Mouse (Mus musculus): ENCODE measurements around the gene Dok3.
A peak's percentile ranks its signal among the peaks of the same experiment; 100 is the strongest.

Gene Dok3

DNA sequence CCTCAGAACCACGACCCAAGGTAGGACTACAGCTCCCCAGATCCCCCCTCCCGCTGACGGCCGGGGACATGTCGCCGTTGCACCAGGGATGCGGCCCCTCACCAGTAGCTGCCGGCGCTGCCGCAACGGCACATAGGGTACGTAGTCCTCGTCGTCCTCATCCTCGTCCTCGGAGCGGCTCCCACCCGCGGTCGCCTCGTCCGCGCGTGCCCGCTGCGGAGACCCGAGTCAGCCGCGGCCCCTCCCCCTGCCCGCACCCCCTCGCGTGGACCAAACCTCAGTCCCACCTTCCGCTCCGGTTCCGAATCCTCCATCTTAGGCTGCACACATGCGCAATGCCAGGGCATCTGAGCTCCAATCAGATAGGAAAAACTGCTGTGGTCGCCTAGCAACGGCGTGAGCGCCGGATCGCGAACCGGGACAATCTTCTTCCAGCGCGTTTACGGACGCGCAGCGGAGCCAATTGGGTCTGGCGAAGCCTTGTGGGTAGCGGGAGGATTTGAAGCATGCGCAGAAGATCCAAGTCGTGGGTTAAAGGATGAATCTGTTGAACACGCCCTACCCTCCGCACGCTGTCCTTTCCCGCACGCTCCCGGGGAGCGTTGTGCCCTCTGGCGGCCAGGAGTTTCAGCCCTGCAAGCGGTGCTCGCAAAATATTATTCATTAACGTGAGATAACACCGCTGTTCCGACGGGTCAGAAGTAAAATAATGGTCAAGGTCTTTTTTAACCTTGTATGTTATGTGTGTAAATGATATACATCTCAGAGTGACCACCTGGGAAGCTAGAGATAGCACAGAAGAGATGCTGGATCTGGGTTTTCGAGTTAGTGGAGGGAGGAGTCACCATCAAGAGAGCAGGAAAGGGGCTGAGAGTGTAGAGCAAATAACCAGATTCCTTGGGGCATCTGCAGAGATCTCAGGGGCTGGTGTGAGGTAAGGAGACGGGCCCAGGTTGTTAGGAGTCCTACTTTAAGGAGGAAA, 7.4 kb upstream of the Dok3 start, which contains the start of gene Ddx41:
Gene Ddx41 (minus strand): TSS at position 465 of the 982 bp plus-strand sequence.
- DNase-seq, result peak; percentile 100

DNA sequence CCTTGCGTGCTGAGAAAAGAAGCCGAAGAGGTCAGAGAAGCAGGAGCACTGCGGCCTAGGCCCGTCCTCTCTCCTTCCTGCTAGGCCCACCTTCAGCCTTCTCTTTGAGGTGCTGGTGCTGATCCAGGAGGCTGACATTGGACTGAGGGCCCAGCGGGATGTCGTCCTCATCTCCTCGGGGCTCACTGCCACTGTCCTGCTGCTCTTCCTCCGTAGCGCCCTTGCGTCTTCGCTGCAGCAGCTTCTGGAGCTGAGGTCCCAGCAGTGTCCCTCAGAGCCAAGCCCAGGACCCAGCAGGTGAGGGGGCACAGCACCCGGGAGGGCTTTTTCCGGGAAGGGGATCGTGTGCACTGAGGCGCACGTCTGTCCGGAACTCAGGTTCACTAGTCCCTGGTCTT, 6.7 kb upstream of the Dok3 start:
- DNase-seq, result no peak

DNA sequence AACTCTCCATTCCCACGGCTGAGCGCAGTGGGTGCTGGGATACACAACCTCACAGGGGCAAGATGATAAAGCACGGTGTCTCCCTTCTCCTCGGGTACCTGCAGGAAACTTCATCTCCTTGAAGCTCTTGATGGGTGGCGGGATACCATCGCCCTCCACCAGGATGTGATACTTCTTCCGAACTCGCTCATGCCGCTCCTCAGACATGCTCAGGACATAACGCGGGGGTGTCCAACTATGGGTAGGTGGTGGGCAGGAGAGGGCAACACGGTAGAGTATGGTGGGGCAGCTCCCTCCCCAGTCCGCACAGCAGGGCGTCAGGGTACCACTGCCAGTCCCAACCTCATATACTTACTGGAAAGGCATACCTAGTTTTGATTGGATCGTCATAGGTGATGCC, 6.1 kb upstream of the Dok3 start:
- DNase-seq, result no peak

DNA sequence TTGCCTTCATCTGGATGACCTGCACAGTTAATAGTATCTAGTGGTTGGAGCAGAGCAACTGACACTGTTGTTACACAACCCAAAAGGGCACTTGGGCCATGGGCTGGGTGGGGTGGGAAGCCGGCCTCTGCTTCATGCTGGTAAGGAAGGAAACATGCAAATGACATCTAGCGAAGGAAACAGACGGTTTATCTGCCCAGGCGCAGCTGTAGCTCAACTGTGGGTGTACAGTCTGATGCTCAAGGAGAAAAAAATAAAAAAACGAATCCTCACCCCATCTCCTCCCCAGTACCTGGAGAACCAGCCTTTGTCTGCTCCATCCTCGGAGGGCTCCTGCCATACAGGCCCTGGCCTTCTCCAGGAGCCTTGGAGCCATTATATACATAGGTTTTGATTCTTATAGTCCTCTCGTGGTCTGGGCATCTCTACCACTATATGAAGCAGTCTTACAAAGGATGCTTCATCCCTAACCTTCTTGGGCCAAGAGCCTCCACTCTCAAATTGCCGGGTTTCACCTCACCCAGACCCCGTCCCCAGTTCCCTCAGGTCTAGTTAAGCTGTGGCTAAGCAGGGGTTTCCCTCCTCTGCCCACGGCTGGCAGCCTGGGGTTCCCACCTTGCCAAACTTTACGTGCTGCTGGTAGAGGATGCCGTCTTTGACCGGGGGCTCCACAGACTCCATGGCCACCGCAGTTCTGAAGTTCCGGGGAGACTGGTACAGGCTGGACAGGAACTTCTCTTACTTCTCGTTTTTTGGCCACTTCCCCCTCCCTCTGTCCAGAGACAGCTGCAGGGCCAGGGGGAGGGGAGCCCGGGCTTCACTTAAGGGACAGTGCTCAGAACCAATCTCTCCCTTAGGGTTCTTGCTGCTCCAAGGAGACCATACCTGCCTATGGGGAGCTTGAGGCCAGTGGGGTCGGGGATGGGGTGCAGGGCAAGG, 993 bp downstream of the Dok3 start:
- DNase-seq, result peak; percentile 57 to 58

- peak in 1 of 2 experiments; percentile 24 for DNase-seq
These were observed 1.9 kb downstream of the Dok3 start for GRCm38 (mm10) chr13:55527212-55527611.

DNA sequence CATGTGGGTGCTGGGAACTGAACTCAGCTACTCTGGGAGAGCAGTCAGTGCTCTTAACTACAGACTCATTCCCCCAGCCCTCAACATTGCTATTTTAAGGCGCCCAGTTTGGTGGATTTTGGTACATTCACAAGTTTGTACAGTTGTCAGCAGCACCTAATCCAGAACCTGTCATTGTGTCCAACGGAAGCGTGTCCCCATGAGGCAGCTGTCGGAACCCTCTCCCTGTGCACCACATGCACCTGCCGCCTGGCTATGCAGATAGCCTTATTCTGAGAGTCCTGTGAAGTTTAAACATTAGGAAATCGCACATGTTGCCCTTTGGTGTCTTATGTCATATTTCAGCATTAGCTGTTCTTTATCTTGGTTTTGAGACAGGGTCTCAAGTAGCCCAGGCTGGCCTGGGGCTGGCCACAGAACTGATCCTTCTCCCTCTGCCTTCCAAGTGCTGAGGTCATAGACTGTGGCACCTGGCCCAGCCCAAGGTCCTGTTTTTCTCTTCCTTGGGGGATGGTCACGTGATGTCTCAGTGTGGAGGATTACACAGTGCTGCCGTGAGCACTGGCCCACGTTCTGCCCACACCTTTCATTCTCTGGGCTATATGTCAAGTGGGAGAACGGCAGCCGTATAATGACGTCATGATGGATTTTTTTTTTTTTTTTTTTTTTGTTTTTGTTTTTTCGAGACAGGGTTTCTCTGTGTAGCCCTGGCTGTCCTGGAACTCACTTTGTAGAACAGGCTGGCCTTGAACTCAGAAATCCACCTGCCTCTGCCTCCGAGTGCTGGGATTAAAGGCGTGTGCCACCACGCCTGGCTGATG, 3.2 kb downstream of the Dok3 start:
- no peak for DNase-seq

DNA sequence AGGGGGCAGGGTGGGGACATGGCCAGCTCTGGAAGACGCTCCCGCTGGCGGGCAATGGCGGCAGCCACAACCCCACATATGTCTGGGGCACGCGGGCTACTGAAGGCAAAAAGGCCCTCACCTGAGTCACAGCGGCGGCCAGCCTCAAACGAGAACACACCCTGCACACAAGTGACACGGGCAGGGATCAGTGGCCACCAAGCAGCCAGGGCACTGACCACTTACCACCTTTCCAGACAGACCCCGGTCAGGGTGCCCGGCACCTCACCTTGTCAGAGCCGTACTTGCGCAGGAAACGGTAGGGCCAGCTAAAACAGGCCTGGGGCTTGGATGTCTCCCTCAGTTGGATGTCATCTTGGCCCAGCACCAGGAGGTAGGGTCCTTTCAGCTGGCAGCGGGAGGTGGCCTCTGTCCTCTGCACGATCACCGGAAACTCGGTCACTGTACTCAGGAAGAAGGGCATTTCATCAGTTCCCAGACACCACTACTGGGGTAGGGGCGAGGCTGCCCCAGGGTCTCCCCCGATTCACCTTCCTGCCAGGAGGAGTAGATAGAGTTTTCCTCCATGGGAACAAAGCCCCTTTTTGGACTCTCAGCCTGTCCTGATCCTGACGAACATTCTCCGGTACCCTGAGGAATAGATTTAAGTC, 5.0 kb downstream of the Dok3 start:
- DNase-seq, result peak in 1 of 2 experiments; percentile 22

- DNase-seq, result peak; percentile 37 to 61
These were observed 5.8 kb downstream of the Dok3 start for GRCm38 (mm10) chr13:55523278-55523677.

GRCm38 (mm10) chr13:55522730-55523129, 6.4 kb downstream of the Dok3 start:
- DNase-seq, result peak in 1 of 2 experiments; percentile 20

DNA sequence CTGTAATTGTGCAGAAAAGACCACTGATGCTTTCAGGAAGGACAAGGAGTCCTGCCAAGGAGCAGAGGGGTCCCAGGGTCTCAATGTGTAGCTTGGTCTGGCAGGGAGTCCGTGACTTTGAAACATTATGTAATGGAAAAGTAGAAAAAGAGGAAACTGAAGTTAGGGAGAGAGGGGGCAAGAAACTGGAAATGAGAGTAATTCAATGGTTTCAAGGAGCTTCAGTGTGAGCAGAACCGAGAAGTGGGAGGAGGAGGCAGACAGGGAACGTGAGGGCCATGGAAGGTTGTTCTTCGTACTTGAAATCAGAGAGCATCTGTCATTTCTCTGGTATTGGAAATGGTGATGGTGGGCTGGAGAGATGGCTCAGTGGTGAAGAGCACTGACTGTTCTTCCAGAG, 9.5 kb downstream of the Dok3 start:
- DNase-seq, result no peak

DNA sequence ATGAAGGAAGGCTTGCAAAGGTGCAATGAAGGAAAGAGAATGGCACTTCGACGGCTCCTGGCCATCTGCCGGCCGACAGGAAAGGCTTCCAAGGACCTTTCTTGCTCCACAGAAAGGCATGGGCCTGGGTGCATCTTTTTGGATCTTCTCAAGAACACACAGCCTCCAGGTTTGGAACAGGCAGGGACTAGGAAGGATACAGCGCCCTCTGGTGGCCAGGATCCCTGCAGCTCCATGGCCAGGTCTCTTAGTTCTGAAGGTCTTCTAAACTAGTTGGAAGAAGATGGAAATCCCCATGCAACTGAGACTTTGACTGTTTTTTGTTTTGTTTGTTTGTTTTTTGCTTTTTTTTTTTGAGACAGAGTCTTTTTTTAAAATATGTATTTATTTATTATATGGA, 12.1 kb downstream of the Dok3 start:
- DNase-seq, result peak; percentile 81 to 89

GRCm38 (mm10) chr13:55513828-55514227, 15.3 kb downstream of the Dok3 start:
- DNase-seq, result no peak

DNA sequence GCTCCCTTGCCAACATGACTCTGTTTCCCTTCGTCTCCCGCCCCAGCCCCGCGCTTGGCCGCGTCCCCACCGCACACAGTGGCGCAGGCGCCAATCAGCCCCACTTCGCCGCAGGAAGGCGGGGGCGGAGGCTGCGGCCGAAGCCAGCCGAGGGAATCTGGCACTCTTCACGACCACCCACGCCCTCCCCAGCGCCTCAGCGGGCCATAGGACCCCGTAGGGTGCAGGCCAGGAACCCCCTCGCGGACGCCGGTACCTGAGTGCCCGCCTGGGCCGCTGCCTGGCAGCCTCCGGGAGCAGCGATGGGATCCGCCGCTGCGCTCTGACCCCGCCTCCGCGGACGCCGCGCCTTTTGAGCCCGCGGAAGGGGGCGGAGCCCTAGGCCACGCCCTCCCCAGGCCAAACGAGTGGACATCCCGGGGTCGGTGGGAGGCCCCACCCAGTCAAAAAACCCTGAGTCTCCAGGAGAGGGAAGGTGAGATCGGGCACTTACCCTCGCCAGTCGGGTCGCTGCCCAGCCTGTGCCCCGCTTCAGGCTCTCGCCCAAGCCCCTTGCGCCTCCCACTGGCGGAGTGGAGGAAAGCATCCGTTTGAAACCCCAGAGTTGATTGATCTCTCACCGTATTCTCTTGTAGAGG, 15.9 kb downstream of the Dok3 start, which contains the start of gene Pdlim7:
Gene Pdlim7 (minus strand): TSS at position 566 of the 638 bp plus-strand sequence.
- peak; percentile 93 to 94 for DNase-seq

DNA sequence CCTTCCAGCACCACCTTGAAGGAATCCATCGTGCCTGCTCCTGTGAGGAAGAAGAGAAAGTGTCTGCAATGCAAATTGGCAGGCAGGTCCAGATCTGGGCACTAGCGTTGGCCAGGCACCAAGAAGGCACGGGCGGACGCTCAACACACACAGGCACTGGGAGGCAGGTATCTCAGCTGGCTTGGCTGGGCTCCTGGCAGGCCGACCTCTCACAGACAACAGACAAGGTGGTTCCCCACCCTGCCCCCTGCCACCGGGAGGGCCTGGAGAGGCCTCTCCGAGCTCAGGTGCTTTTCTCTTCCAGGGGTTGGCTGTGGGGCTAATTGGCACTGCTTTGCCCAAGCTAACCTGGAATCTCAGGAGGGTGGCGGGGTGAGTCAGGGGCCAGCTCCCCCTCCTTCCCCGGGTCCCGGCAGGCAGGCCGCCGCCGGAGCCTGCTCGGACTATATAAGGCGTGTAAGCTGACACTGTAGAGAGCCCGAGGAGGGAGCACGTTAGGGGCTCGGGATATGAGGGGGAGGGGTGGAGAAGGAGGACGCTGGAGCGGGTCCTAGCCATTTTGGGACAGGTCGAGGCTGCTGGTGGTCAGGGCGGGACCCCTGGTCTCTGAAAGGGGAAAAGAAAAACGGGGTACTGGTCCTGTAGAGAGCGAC, 16.6 kb downstream of the Dok3 start:
- DNase-seq, result peak; percentile 68 to 73

- DNase-seq, result no peak
These were observed 17.6 kb downstream of the Dok3 start for GRCm38 (mm10) chr13:55511492-55511861.

GRCm38 (mm10) chr13:55510668-55511491, 18.2 kb downstream of the Dok3 start:
- peak; percentile 93 to 94 for DNase-seq

GRCm38 (mm10) chr13:55510332-55510667, 18.8 kb downstream of the Dok3 start:
- DNase-seq, result no peak

DNA sequence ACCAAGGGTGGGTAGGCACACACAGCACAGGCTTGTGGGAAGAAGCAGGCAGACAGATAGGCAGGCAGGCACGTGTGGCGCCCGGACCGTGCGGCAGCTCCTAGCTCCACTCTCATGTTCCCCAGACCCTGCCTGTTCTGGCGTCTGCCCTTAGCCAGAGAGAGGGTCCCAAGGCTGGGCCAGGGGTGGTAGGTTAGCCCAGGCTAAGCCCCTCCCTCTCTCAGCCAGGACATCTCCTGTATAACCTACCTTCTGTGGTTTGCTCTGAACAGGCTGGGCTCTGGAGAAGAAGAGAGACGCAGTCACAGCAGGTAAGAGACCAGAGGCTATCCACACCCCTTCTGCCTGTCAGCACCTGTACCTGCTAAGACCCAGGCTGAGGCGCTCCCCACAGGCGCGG, 20.6 kb downstream of the Dok3 start:
- DNase-seq, result no peak

GRCm38 (mm10) chr13:55507877-55508276, 21.2 kb downstream of the Dok3 start:
- DNase-seq, result no peak

DNA sequence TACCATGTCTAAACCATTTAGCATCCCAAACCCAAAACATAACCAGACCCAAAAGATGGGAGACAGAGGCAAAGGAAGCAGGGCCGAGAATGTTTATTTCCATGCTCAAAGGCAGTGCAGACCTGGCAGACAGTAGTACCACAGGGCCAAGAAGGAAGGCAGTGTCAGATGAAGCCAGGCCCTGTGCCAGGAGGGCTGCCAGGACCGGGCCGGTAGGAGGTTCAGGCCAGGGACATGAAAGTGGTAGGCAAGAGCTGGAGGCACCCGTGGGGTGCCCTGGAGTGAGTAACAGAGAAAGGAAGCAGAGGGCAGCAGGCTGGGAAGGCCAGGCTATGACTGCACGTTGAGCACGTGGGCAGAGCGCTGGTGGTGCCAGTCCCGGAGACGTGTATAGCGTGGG, 22.4 kb downstream of the Dok3 start:
- DNase-seq, result no peak
